Mouse (Mus musculus) adrenal gland, postnatal 10 days (tissue): ENCODE results near the gene Gnptab. TPM values are rescaled to one million over a fixed set of nuclear protein-coding genes. Genes with fewer than 3 reads are reported as not detected.

ENCODE experiments used
- DNase-seq: peaks from one replicate; pipeline ENCODE4 v3.0.0; 2021; ENCODE audit warnings: mixed read lengths
- total RNA-seq, 2 experiments: library from RNA; stranded (reverse); gene quantifications; 2 replicates each; pipeline ENCODE4 v1.2.3; 2021

Gene Gnptab
- total RNA-seq, 2 experiments from 2014 or later: 20.0 to 33.8 TPM

GRCm38 (mm10) chr10:88376770-88377169, 2.2 kb upstream of the Gnptab start:
- DNase-seq: peak; percentile 95

- DNase-seq: no peak
Observed at GRCm38 (mm10) chr10:88377666-88378065, 1.3 kb upstream of the Gnptab start.

GRCm38 (mm10) chr10:88380002-88380401, 1.1 kb downstream of the Gnptab start:
- peak; percentile 53 for DNase-seq

GRCm38 (mm10) chr10:88380430-88381060, 1.6 kb downstream of the Gnptab start:
- DNase-seq: no peak

- no peak for DNase-seq
Observed at GRCm38 (mm10) chr10:88381286-88381685, 2.4 kb downstream of the Gnptab start.

- DNase-seq: no peak
Observed at GRCm38 (mm10) chr10:88382009-88382408, 3.1 kb downstream of the Gnptab start.

- DNase-seq: no peak
Observed at GRCm38 (mm10) chr10:88383479-88383878, 4.5 kb downstream of the Gnptab start.

GRCm38 (mm10) chr10:88384081-88384480, 5.1 kb downstream of the Gnptab start:
- DNase-seq: no peak

GRCm38 (mm10) chr10:88385290-88385689, 6.4 kb downstream of the Gnptab start:
- DNase-seq: no peak

GRCm38 (mm10) chr10:88385758-88386157, 6.8 kb downstream of the Gnptab start:
- no peak for DNase-seq

- DNase-seq: no peak
Observed at GRCm38 (mm10) chr10:88386251-88386650, 7.3 kb downstream of the Gnptab start.

GRCm38 (mm10) chr10:88389576-88389975, 10.6 kb downstream of the Gnptab start:
- no peak for DNase-seq

GRCm38 (mm10) chr10:88390096-88390790, 11.3 kb downstream of the Gnptab start:
- DNase-seq: peak; percentile 56

GRCm38 (mm10) chr10:88391495-88391894, 12.6 kb downstream of the Gnptab start:
- DNase-seq: no peak

- DNase-seq: no peak
Observed at GRCm38 (mm10) chr10:88392181-88392847, 13.4 kb downstream of the Gnptab start.

- no peak for DNase-seq
Observed at GRCm38 (mm10) chr10:88398668-88399243, 19.8 kb downstream of the Gnptab start.

- no peak for DNase-seq
Observed at GRCm38 (mm10) chr10:88399271-88399670, 20.3 kb downstream of the Gnptab start.

GRCm38 (mm10) chr10:88403021-88403420, 24.1 kb downstream of the Gnptab start:
- no peak for DNase-seq

GRCm38 (mm10) chr10:88404220-88404619, 25.3 kb downstream of the Gnptab start:
- DNase-seq: no peak

- no peak for DNase-seq
Observed at GRCm38 (mm10) chr10:88405812-88406211, 26.9 kb downstream of the Gnptab start.

GRCm38 (mm10) chr10:88407875-88408631, 29.1 kb downstream of the Gnptab start:
- no peak for DNase-seq

- DNase-seq: no peak
Observed at GRCm38 (mm10) chr10:88409751-88410150, 30.8 kb downstream of the Gnptab start.
